Mouse (Mus musculus): ENCODE measurements around the gene Man1a2. TPM values are rescaled to one million over a fixed set of nuclear protein-coding genes. Genes with fewer than 3 reads are reported as not detected.

Gene Man1a2
- polyA plus RNA-seq (2016; fragmentation: Nextera tagmentation; extraction: Ambion mirVana) = 70.0 and 79.4 TPM in 2 replicates

DNA sequence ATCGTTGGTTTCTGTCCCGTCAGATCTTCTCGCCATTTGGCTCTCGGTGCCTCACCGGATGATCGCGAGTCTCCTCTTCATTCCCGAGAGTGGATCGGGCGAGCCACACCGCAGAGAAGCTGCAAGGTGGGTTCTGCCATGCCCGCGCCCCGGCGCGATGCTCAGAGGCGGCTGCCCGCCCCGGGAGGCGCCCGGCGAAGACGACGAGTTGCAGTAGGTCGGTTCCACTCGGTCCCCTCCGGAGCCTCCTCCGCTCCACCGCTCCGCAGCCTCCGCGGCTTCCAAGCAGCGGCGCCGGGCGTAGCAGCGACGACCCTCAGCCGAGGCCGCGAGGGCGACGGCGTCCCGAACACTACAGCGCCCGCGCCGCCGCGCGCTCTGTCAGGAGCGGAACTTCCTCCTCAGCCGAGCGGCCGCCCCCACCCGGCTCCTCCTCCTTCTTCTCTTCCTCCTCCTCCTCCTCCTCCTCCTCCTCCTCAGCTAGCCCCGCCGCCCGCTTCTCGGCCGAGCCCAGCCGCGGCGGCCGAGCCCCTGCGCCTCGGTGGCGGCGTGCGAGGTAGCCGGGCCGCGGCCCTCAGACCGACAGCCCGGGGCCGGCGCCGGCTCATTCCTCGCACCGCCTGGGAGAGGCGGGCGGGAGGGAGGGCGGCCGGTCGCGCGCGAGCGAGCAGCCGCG, at the start of gene Man1a2:
Man1a2 (minus strand) TSS at position 417 of the 676 bp plus-strand sequence.
- under 1% methylated on average over 47 of the region's 92 CpGs for WGBS
- Histone ChIP-seq H3K4me2 (replicated peaks) (peak within 1 kb of the TSS; percentile 86), H3K9me3 (replicated peaks) (no peaks in the 10 kb centered on the region)

GRCm38 (mm10) chr3:100734482-100735154, 49.3 kb upstream of the Man1a2 start:
- Histone ChIP-seq H3K9me3 (replicated peaks) (no peaks in the 10 kb centered on the region), H3K4me2 (replicated peaks) (no peak overlapping the region), H3K4me3 (no peak overlapping the region), H3K27me3 (no peaks in the 10 kb centered on the region), H3K4me1 (no peaks in the 10 kb centered on the region), H3K36me3 (no peaks in the 10 kb centered on the region), H3K27ac (no peak overlapping the region), H3K9ac (no peak overlapping the region)
- ATAC-seq (ENCODE audit: low FRiP score) = no peak
- WGBS = 69% methylated on average over 12 of the region's 12 CpGs

More for the DNA sequence above, at the start of gene Man1a2:
- peak within 1 kb of the TSS; percentile 83 for H3K4me3 ChIP-seq
- no peaks in the 10 kb centered on the region for H3K36me3 ChIP-seq
- peak within 1 kb of the TSS; percentile 94 for H3K9ac ChIP-seq
- H3K27me3 ChIP-seq = no peaks in the 10 kb centered on the region
- ATAC-seq (ENCODE audit: low FRiP score) = peak; percentile 92
- peaks cover 29% of the 10 kb centered on the region for H3K4me1 ChIP-seq
- H3K27ac ChIP-seq = peak within 1 kb of the TSS; percentile 99

GRCm38 (mm10) chr3:100731896-100732295, 46.6 kb upstream of the Man1a2 start:
- 95% methylated on average over 11 of the region's 11 CpGs for WGBS
- Histone ChIP-seq H3K36me3 (no peaks in the 10 kb centered on the region), H3K4me3 (no peak overlapping the region), H3K9ac (no peak overlapping the region), H3K27me3 (no peaks in the 10 kb centered on the region), H3K4me2 (replicated peaks) (no peak overlapping the region), H3K4me1 (no peaks in the 10 kb centered on the region), H3K27ac (no peak overlapping the region), H3K9me3 (replicated peaks) (no peaks in the 10 kb centered on the region)
- no peak for ATAC-seq (ENCODE audit: low FRiP score)

DNA sequence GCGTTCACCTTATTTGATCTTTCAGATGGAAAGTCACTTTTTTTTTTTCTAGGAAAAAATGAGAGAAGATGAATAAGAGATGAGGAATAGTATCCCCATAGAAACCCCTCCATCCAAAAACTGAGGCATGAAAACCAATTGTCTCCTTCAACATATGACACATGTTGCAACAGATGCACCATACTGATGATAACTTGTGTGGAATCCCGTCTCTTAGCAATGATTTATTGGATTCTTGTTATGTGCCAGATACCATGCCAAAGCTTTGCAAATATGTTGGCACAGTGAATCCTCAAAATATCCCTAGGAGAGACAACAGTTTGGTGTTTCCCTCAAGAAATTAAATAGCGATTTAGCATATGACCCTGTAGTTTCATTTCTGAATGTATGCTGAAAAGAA, 46.0 kb upstream of the Man1a2 start:
- Histone ChIP-seq H3K9me3 (replicated peaks) (no peaks in the 10 kb centered on the region), H3K27me3 (no peaks in the 10 kb centered on the region), H3K36me3 (no peaks in the 10 kb centered on the region), H3K4me1 (no peaks in the 10 kb centered on the region), H3K4me2 (replicated peaks) (no peak overlapping the region), H3K9ac (no peak overlapping the region), H3K27ac (no peak overlapping the region), H3K4me3 (no peak overlapping the region)
- no peak for ATAC-seq (ENCODE audit: low FRiP score)
- 92% methylated on average over 3 of the region's 3 CpGs for WGBS

DNA sequence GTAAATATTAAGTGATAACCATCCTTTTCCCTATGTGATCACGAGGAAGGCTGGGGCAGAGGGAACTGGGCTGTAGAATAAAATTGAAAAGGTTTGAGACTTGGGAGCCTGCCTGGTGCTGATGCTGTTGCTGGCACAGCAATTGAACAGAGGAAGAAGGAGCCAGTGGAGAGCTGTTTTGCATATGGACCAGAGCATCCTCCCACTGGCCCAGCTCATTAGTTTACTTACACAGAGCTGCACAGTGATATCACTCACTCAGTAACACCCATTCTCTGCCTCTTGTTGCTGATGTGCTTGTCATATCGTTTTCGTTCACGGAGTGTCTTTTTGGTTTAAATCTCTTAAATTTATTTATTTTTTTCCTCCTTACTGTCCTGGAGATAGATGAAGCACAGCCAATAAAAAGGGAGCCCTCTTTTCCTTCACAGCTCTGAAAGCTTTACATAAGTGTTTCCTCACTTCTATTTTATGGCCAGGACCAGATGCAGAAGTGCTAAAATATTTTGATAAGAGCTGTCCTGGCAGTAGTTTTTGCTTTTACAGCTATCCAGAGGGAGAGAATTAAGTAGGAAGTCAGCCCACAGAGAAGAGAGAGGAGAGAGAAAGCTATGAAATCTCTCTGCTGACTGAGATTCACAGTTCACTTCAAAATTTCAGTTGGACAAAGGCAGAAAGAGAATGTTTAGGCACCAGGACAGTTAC, 42.9 kb upstream of the Man1a2 start:
- H3K9ac ChIP-seq = no peak overlapping the region
- H3K27ac ChIP-seq = no peak overlapping the region
- H3K4me3 ChIP-seq = no peak overlapping the region
- H3K4me2 ChIP-seq (replicated peaks) = no peak overlapping the region
- no peaks in the 10 kb centered on the region; the same call in 1 of the 2 replicates for H3K9me3 ChIP-seq (replicated peaks)
- 92% methylated on average over 4 of the region's 4 CpGs for WGBS
- ATAC-seq (ENCODE audit: low FRiP score) = no peak
- no peaks in the 10 kb centered on the region for H3K36me3 ChIP-seq
- no peaks in the 10 kb centered on the region for H3K4me1 ChIP-seq
- no peaks in the 10 kb centered on the region for H3K27me3 ChIP-seq

DNA sequence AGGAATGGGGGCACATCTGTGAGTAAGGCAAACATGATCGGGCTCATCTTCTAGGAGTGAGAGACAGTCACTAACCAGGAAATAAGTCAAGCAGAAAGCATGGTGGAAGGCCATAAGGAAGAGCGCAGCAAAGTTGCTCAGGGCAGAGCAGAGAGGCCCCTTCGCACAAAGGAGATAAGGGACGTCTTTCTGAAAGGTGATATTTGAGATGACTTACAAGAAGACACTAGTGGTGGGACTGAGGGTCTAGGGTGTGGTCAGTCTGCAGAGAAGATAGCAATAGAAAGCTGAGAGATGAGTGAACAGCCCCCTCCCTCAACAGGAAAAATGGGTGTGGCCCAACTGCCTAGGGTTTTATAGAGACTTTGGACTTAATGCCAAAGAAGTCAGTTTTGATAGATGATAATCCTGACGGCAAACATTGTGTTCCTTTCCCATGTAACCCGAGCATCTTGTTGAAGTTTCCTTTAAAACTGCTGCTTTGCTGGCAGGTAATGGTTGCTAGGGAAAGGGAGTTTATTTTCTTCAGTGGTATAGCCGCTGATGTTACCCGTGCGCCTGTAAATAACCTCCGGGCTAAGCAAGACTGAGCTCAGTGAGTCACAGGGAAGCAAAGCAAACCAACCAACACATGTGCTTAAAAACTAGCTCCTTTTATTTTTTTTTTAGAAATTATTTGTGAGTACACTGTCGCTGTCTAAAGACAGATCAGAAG, 40.8 kb upstream of the Man1a2 start:
- ATAC-seq (ENCODE audit: low FRiP score) = no peak
- Histone ChIP-seq H3K4me3 (no peak overlapping the region), H3K27ac (no peak overlapping the region), H3K36me3 (no peaks in the 10 kb centered on the region), H3K4me1 (no peaks in the 10 kb centered on the region), H3K9ac (no peak overlapping the region), H3K9me3 (replicated peaks) (no peaks in the 10 kb centered on the region; the same call in 1 of the 2 replicates), H3K4me2 (replicated peaks) (no peak overlapping the region), H3K27me3 (no peaks in the 10 kb centered on the region)
- 90% methylated on average over 11 of the region's 11 CpGs for WGBS

- H3K36me3 ChIP-seq = no peaks in the 10 kb centered on the region
- H3K9ac ChIP-seq = no peak overlapping the region
- no peak overlapping the region for H3K27ac ChIP-seq
- no peaks in the 10 kb centered on the region; the same call in 1 of the 2 replicates for H3K9me3 ChIP-seq (replicated peaks)
- no peaks in the 10 kb centered on the region for H3K4me1 ChIP-seq
- H3K27me3 ChIP-seq = no peaks in the 10 kb centered on the region
- H3K4me2 ChIP-seq (replicated peaks) = no peak overlapping the region
- H3K4me3 ChIP-seq = no peak overlapping the region
- ATAC-seq (ENCODE audit: low FRiP score) = no peak
- 94% methylated on average over 5 of the region's 5 CpGs for WGBS
These were observed 35.5 kb upstream of the Man1a2 start for GRCm38 (mm10) chr3:100720786-100721300.

GRCm38 (mm10) chr3:100716241-100716640, 30.9 kb upstream of the Man1a2 start:
- ATAC-seq (ENCODE audit: low FRiP score) = no peak
- Histone ChIP-seq H3K9ac (no peak overlapping the region), H3K27me3 (no peaks in the 10 kb centered on the region), H3K27ac (no peak overlapping the region), H3K4me1 (peaks cover 6% of the 10 kb centered on the region; the same call in 1 of the 2 replicates), H3K4me3 (no peak overlapping the region), H3K9me3 (replicated peaks) (no peaks in the 10 kb centered on the region), H3K36me3 (no peaks in the 10 kb centered on the region), H3K4me2 (replicated peaks) (no peak overlapping the region)
- 71% methylated on average over 7 of the region's 7 CpGs for WGBS

GRCm38 (mm10) chr3:100715367-100715766, 30.1 kb upstream of the Man1a2 start:
- ATAC-seq (ENCODE audit: low FRiP score) = no peak
- Histone ChIP-seq H3K9ac (no peak overlapping the region), H3K27ac (no peak overlapping the region), H3K27me3 (no peaks in the 10 kb centered on the region), H3K4me1 (peaks cover 9% of the 10 kb centered on the region; the same call in 1 of the 2 replicates), H3K4me2 (replicated peaks) (no peak overlapping the region), H3K4me3 (no peak overlapping the region), H3K36me3 (no peaks in the 10 kb centered on the region), H3K9me3 (replicated peaks) (no peaks in the 10 kb centered on the region)
- 83% methylated on average over 4 of the region's 4 CpGs for WGBS

DNA sequence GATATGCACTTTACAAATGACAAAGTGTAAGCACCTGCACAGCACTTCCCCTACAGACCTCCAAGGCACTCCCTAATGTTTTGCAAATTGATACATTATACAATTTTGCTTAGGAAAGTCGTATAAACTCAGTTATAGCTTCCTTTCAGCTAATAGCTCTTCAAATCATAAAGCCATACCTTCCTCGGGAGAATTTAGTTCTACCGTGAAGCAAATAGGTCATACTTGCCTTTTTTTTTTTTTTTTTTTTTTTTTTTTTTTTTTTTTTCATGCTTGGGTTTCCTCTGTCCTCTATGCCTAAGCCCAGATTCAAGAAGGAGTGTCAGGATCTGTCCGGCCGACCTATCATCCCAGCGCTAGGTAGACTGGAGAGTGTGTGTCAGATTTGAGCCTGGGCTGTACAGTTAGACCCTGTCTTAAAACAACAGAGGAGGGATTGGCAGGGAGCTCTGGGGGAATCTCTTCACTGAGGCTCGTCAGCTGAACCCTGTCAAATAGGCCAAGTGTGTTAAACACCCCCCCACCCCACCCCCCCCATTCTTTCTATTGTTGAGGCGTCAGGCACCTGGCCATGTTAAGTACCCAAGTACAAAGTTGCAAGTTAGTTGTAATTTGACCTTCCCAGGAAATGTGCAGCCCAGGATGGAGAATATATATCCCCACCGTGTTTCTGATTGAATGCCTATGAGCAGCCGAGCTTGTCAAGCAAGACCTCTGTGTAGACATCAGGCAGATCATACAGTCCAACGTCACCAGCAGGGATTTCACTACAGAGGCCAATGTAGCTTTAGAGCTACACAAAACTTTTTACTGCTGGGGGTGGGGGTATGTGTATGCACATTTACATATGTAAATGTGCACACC, 28.1 kb upstream of the Man1a2 start:
- no peaks in the 10 kb centered on the region for H3K36me3 ChIP-seq
- WGBS = 72% methylated on average over 11 of the region's 11 CpGs
- ATAC-seq (ENCODE audit: low FRiP score) = no peak

GRCm38 (mm10) chr3:100712140-100712539, 26.8 kb upstream of the Man1a2 start:
- peaks cover 9% of the 10 kb centered on the region; the same call in 1 of the 2 replicates for H3K4me1 ChIP-seq
- H3K9ac ChIP-seq = no peak overlapping the region
- no peak for ATAC-seq (ENCODE audit: low FRiP score)
- no peaks in the 10 kb centered on the region for H3K9me3 ChIP-seq (replicated peaks)
- no peaks in the 10 kb centered on the region for H3K36me3 ChIP-seq
- 75% methylated on average over 7 of the region's 7 CpGs for WGBS
- H3K27ac ChIP-seq = no peak overlapping the region
- H3K4me2 ChIP-seq (replicated peaks) = no peak overlapping the region
- H3K4me3 ChIP-seq = no peak overlapping the region
- no peaks in the 10 kb centered on the region for H3K27me3 ChIP-seq

More for the DNA sequence above, 28.1 kb upstream of the Man1a2 start:
- Histone ChIP-seq H3K4me1 (peaks cover 9% of the 10 kb centered on the region; the same call in 1 of the 2 replicates), H3K4me3 (no peak overlapping the region), H3K9ac (no peak overlapping the region), H3K4me2 (replicated peaks) (no peak overlapping the region), H3K27ac (no peak overlapping the region), H3K9me3 (replicated peaks) (no peaks in the 10 kb centered on the region), H3K27me3 (no peaks in the 10 kb centered on the region)
